ENCODE assay signal across 8 mouse cellular contexts in the genomic region with DNA sequence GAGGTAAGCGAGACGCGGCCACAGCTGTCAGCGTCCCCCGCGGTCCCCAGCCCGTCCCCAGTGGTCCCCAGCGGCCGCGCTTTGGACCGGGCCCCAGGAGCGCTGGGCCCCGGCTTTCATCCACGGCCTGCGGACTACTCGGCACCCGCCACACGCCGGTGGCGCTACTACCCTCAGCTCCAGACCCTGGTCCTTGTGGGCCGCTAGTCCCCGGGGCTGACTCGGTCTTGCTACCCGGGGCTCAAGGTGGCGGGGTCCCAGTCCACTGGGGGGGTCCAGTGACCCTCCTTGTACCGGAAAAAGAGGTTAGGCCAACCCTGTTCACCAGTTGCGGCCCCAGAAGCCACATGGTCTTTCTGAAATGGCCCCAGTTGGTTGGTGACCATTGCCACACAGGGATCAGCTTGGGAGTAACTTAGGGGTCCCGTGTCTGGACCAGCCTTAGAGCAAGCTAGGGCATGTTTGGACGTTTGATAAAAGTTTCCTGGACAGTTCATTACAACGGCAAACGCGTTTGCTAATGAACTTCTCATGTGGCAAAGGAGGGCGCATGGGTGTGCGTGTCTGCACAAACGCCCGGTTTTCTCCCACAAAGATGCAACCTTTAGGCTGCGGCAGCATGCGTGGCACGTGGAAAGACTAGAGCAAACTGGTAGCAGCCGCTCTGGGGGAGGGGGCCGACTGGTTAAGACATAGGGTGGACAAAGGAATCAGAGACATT. TPM values are rescaled to one million over a fixed set of nuclear protein-coding genes. Genes with fewer than 3 reads are reported as not detected.
A peak's percentile ranks its signal among the peaks of the same experiment; 100 is the strongest.
DNase-seq lines count a peak whose midpoint lies in the region; ATAC-seq and TF ChIP-seq lines count a peak whose summit lies in the region.
"Had no signal": no experiment of that assay in that cellular context is flagged by ENCODE, and none has a peak within 500 bp of the region (broad histone marks: within the 10 kb centered on the region; RNA-seq: fewer than 3 reads in every experiment).

No protein-coding gene starts in this region.

- H3K9me3 ChIP-seq in hindbrain, embryonic 12.5 days (replicated peaks) = no peaks in the 10 kb centered on the region

- DNase-seq in spleen, adult 2 months (ENCODE audit: low read depth in 1 of 2, low spot score in 2 of 2) = no peak
- no peak for DNase-seq in spleen, adult 18-20 months
- peak; percentile 50 for DNase-seq in embryo, embryonic 9.5 days (ENCODE audit: extremely low spot score)
- DNase-seq in c-Kit-positive CD71-positive TER-119-positive erythroid progenitor cells, embryonic 14.5 days (ENCODE audit: low spot score) = no peak

- no peak for TF ChIP-seq POLR2A in spleen, adult 2 months (IDR thresholded peaks at IDR 0.05; ENCODE audit: low read depth, low read length)

- peaks cover 5% of the 10 kb centered on the region for H3K27me3 ChIP-seq in spleen, adult 2 months (ENCODE audit: control insufficient read depth, insufficient read depth, low read length)
- H3K27me3 ChIP-seq in hindbrain, embryonic 12.5 days = no peaks in the 10 kb centered on the region

- 2% methylated on average over 41 of the region's 41 CpGs for WGBS in spleen, adult 2 months
- 1% methylated on average over 41 of the region's 41 CpGs for WGBS in hindbrain, embryonic 12.5 days
- under 1% methylated on average over 41 of the region's 41 CpGs for WGBS in macrophage (ENCODE audit: missing documents)

- ATAC-seq in hindbrain, embryonic 12.5 days (ENCODE audit: low FRiP score) = peak; percentile 73
- ATAC-seq in CD4-positive, CD25-positive, alpha-beta regulatory T cell, adult 4 months = no peak

- H3K9ac ChIP-seq in hindbrain, embryonic 12.5 days = peak overlapping the region; percentile 72

- H3K4me2 ChIP-seq in hindbrain, embryonic 12.5 days (replicated peaks) = peak overlapping the region; percentile 97

- H3K4me3 ChIP-seq in spleen, adult 2 months (ENCODE audit: extremely low read depth, insufficient read depth, insufficient read length) = peak overlapping the region; percentile 66
- peak overlapping the region; percentile 66 for H3K4me3 ChIP-seq in hindbrain, embryonic 12.5 days
- peak overlapping the region; percentile 75 for H3K4me3 ChIP-seq in macrophage (ENCODE audit: inconsistent target)

- H3K4me1 ChIP-seq in spleen, adult 2 months (ENCODE audit: control insufficient read depth, insufficient read depth, insufficient read length) = peaks cover 5% of the 10 kb centered on the region; the same call in 1 of the 2 replicates
- peaks cover 23% of the 10 kb centered on the region for H3K4me1 ChIP-seq in hindbrain, embryonic 12.5 days

- H3K36me3 ChIP-seq in spleen, adult 2 months (ENCODE audit: control insufficient read depth, insufficient read depth, low read length) = no peaks in the 10 kb centered on the region
- no peaks in the 10 kb centered on the region for H3K36me3 ChIP-seq in hindbrain, embryonic 12.5 days
- no peaks in the 10 kb centered on the region for H3K36me3 ChIP-seq in macrophage (ENCODE audit: inconsistent target)

- peaks cover 51% of the 10 kb centered on the region for H3K79me2 ChIP-seq in macrophage (ENCODE audit: inconsistent target)

- no peak overlapping the region for H3K27ac ChIP-seq in spleen, adult 2 months (ENCODE audit: insufficient read depth, low read length)
- peak overlapping the region; percentile 12; the same call in 1 of the 2 replicates for H3K27ac ChIP-seq in hindbrain, embryonic 12.5 days
- H3K27ac ChIP-seq in macrophage = 0 out of 2 replicates have a peak overlapping the region, but pooled peaks have one; percentile 10

- TF ChIP-seq CTCF in spleen, adult 2 months (IDR thresholded peaks at IDR 0.05; ENCODE audit: extremely low read depth, insufficient read depth, insufficient read length, insufficient replicate concordance) = no peak

RNA-seq across cellular contexts. Expression of gene Lrrfip1, which starts 0.5 kb away (rescaled TPM):
- 15.0 and 16.6 TPM in 2 replicates for polyA plus RNA-seq in spleen, adult 2 months (2012; rRNA removed)
- polyA plus RNA-seq in hindbrain, embryonic 12.5 days (2016; fragmentation: Nextera tagmentation; extraction: Ambion mirVana) = 26.0 and 32.0 TPM in 2 replicates
- 1,000 to 10,000 TPM in 1 of 26 experiments, 100 to 1,000 TPM in 24, 10 to 100 TPM in 1; 83.2 to 1,087 (median 200) TPM for total RNA-seq in macrophage (2018; cell fraction: chromatin; rRNA removed)
- 100 to 1,000 TPM in 5 of 26 experiments, 10 to 100 TPM in 21; 53.9 to 309 (median 75.0) TPM for total RNA-seq in macrophage (2018; cell fraction: cytosol; rRNA removed)
- 100 to 1,000 TPM in 19 of 26 experiments, 10 to 100 TPM in 7; 79.7 to 456 (median 123) TPM for total RNA-seq in macrophage (2018; cell fraction: nucleus; rRNA removed)
- polyA plus RNA-seq in macrophage (2018) = 58.8 to 94.9 TPM (median 88.9 TPM) in 3 replicates
- polyA plus RNA-seq in CD4-positive, CD25-positive, alpha-beta regulatory T cell, adult 4 months (2017; shearing (Covaris generic)) = 100 to 1,000 TPM; 175 to 217 TPM

RNA-seq across cellular contexts. Expression of gene Rab17, which starts 29.6 kb away (rescaled TPM):
- polyA plus RNA-seq in spleen, adult 2 months (2012; rRNA removed) = 0.09 and 0.74 TPM in 2 replicates
- 0.64 and 0.71 TPM in 2 replicates for polyA plus RNA-seq in hindbrain, embryonic 12.5 days (2016; fragmentation: Nextera tagmentation; extraction: Ambion mirVana)
- not detected for total RNA-seq in macrophage (2018; cell fraction: chromatin; rRNA removed)
- total RNA-seq in macrophage (2018; cell fraction: cytosol; rRNA removed) = under 1 TPM in 5 of 26 experiments, not detected in 21; 0.05 to 0.18 (median 0.17) TPM
- under 1 TPM in 1 of 26 experiments, not detected in 25; 0.89 TPM for total RNA-seq in macrophage (2018; cell fraction: nucleus; rRNA removed)
- not detected in 3 replicates for polyA plus RNA-seq in macrophage (2018)
- polyA plus RNA-seq in CD4-positive, CD25-positive, alpha-beta regulatory T cell, adult 4 months (2017; shearing (Covaris generic)) = not detected

RNA-seq across cellular contexts. Expression of gene Prlh, which starts 46.1 kb away (rescaled TPM):
- polyA plus RNA-seq in spleen, adult 2 months (2012; rRNA removed) = not detected in 2 replicates
- not detected in 2 replicates for polyA plus RNA-seq in hindbrain, embryonic 12.5 days (2016; fragmentation: Nextera tagmentation; extraction: Ambion mirVana)
- total RNA-seq in macrophage (2018; cell fraction: chromatin; rRNA removed) = not detected
- total RNA-seq in macrophage (2018; cell fraction: cytosol; rRNA removed) = not detected
- total RNA-seq in macrophage (2018; cell fraction: nucleus; rRNA removed) = not detected
- polyA plus RNA-seq in macrophage (2018) = not detected in 3 replicates
- polyA plus RNA-seq in CD4-positive, CD25-positive, alpha-beta regulatory T cell, adult 4 months (2017; shearing (Covaris generic)) = not detected
- polyA plus RNA-seq: gonadal fat pad, adult 2 months had no signal
